Mouse (Mus musculus) liver, postnatal 0 days (tissue): Measurements from ENCODE around the gene 4921524J17Rik.

Experiments
- CTCF ChIP-seq: sonication (generic); IDR thresholded peaks from 2 replicates; pipeline ENCODE4 v1.5.1; 2016; ENCODE audit warnings: antibody characterized with exemption, low read depth
- EP300 ChIP-seq: IDR thresholded peaks from 2 replicates; pipeline ENCODE4 v1.6.1; 2016; ENCODE audit warnings: antibody characterized with exemption, low read depth, mild to moderate bottlenecking

- TF ChIP-seq CTCF (no peak), EP300 (no peak)
Observed at GRCm38 (mm10) chr8:85386205-85386604, 46.4 kb downstream of the 4921524J17Rik start, which contains the start of gene Mylk3.
